Mouse (Mus musculus) G1E-ER4 (cell line): ENCODE results near the gene Dcx. TPM values are rescaled to one million over a fixed set of nuclear protein-coding genes. Genes with fewer than 3 reads are reported as not detected.

Experiments
- GATA1 ChIP-seq: IDR thresholded peaks from one replicate; pipeline ENCODE4 v1.8.0; 2012; ENCODE audit warnings: low read length, inconsistent platforms
- polyA plus RNA-seq: library from polyadenylated mRNA; stranded (reverse); fragments of >175 nt; gene quantifications from 2 replicates; pipeline ENCODE4 v1.2.3, GENCODE M21; 2012

Gene Dcx
- not detected in 2 replicates for polyA plus RNA-seq

DNA sequence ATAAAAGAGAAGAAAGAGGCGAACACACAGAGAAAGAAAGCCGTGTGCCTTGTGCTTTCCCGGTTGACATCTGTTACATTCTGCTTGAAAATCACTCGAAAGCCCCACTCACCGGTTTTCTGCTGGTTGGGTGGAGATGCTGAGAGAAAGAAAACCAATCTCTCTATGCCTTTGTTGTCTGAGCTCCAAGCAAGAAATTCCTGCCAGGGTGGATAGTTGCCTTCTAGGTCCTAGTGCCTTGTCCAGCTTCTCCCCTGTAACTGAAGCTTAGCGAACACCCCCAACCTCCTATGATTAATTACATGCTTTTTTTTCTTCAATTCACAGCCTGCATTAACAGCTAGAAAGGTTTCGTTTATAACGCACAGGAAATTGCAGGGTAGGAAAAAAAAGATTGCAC lies at the start of gene Dcx:
Gene Dcx (minus strand): TSS at position 354 of the 400 bp plus-strand sequence.
- TF ChIP-seq GATA1, result no peak

GRCm38 (mm10) chrX:143966249-143966648 lies 33.1 kb upstream of the Dcx start:
- no peak for TF ChIP-seq GATA1

DNA sequence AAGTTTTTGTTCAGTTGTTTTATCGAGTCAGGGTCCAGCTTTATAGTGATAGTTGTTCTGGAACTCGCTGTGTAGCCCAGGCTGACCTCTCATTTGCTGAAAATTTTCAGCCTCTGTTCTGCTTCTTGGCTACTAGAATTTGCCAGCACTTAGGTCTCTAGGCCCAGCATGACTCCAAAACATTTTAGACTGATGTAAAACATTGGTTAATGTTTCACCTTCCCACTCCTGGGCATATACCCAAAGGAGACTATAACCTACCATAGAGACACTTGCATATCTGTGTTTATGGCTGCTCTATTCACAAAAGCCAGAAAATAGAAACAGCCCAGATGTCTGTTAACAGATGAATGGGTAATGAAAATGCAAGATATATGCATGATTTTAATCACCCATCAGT lies 560 bp upstream of the Dcx start:
- no peak for TF ChIP-seq GATA1

DNA sequence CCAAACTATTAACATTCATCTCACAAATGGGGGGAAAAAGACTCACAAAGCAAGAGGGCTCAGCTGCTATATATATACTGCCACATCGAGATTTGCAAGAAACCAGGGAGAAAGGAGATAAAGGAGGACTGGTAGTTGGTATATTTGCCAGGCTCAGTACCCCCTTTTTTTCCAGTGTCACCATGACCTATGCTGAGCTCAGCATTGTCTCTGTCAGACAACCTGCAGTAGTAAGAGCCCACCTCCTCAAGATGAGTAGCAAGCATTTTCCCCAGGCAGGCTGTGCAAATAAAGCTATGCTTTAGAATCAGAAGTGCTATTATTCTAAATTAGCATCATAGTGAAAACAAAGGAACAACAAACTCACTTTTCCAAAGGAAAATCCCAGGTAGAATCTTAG lies 581 bp downstream of the Dcx start:
- TF ChIP-seq GATA1, result no peak

DNA sequence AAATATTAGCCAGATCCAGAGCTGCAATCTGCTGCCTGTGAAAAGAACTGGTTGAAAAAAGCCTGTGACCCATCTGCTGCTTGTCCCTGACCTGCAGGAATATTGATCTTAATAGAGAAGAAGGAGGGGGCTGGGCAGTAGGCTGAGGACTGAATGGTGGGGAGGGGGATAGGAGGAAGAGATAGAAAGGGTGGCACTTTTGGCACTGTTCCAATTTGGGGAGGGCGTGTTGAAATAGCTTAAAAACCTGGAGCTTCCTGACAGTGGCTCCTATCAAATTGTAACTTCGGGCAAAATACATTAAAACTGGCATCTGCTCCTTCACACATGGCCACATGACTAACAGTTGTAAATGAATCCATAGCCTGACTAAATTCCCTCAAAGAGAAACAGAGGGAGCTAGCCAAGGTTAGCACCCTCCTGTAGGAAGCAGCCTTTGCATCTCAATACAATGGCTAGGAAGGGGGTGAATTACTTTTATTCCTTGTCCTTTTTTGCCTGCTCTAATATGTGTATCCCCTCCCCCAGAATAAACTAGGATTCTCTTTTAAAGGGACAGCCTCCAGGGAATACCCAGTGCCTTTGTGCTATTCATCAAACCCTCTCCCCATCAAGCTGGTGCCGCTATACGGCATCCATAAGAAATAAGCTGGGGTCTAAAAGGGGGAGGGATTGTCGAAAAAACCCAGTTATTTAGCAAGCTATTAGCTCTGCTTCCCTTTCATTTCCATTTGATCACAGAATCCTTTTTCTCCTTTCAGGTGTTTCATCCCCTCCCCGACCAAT lies 1.5 kb downstream of the Dcx start:
- TF ChIP-seq GATA1, result no peak

GRCm38 (mm10) chrX:143922070-143922469 lies 11.0 kb downstream of the Dcx start:
- TF ChIP-seq GATA1, result no peak

DNA sequence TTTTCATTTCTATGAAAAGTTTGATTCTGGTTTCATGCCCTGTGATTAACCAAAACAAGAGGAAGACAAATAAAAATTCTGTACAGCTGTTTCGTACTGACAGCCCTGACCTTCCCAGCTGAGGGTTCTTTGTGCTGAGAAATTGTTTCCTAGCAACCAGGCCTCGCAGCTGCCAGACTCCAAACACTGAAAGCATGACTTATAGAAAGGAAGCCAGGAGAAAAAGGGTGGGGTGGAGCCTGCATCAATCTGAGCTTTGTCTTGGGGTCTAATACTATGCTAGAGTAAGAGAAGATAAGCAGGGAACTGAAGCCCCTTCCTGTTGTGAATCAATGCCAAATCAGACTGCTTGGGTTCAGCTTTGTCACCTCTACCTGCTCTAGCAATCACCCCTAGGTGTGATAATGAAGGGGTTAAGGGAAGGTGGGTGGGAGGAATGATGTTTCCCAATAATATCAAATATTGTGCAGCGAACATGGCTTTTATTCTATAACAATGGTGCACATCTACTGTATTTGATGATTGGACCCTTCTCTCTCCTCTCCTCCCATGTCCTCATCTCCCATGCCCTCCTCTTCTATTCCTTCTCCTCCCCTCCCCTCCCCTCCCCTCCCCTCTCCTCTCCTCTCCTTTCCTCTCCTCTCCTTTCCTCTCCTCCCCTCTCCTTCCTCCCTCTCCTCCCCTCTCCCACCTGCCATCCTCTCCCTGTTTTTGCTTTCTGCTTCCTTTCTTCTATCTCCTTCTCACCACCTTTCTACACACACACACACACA lies 26.2 kb downstream of the Dcx start:
- TF ChIP-seq GATA1, result no peak

GRCm38 (mm10) chrX:143904689-143905088 lies 28.4 kb downstream of the Dcx start:
- no peak for TF ChIP-seq GATA1

GRCm38 (mm10) chrX:143902300-143902699 lies 30.8 kb downstream of the Dcx start:
- TF ChIP-seq GATA1, result no peak

GRCm38 (mm10) chrX:143897363-143898285 lies 35.5 kb downstream of the Dcx start:
- no peak for TF ChIP-seq GATA1

GRCm38 (mm10) chrX:143896936-143897335 lies 36.2 kb downstream of the Dcx start:
- no peak for TF ChIP-seq GATA1

DNA sequence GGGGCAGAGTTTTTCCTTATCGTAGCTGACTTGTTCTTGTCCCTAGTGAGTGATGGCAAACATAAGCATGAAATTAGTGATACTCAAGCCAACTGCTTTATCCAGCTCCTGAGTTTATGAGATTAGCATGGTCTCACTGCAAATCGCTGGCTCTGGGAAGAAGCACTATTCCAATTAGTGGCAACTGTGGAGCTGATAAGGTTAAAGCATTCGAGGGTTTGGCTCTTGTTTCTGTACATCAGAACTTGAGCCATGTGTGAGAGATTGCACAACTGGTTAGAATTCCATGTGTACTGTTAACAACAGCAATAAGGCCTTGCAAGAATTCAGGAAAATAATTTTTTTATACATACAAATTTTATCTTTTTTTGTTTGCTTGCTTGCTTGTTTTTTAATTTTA lies 39.9 kb downstream of the Dcx start:
- TF ChIP-seq GATA1, result no peak

DNA sequence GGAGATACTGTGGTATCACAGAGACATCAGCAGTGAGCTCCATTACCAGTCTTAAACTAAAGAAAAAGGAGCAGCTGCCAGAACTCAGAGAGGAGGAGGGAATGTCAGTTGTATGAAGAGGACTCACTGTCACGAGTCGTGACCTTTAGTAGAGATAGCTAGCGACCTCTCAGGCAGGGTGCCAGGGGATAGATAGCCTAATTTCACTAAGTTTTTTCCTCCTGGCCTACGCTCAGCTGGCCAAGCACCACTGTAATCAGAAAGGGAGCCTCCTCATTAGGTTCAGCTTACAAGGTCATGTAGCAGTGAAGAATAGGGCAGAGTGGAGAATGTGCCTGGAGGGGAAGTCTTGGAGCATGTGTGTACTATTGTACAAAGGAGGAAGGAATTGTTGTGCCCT lies 47.3 kb downstream of the Dcx start:
- no peak for TF ChIP-seq GATA1

GRCm38 (mm10) chrX:143884953-143885352 lies 48.2 kb downstream of the Dcx start:
- TF ChIP-seq GATA1, result no peak

GRCm38 (mm10) chrX:143884299-143884698 lies 48.8 kb downstream of the Dcx start:
- no peak for TF ChIP-seq GATA1
